Mouse (Mus musculus): ENCODE measurements around the gene Coq4. TPM values are rescaled to one million over a fixed set of nuclear protein-coding genes. Genes with fewer than 3 reads are reported as not detected.

Coq4 gene
- polyA plus RNA-seq, 1 experiment from 2014 or later = 64.5 TPM

- H3K4me2 ChIP-seq (ENCODE audit: low read depth, low read length) = peak overlapping the region; percentile 60
- peak overlapping the region; percentile 98 for H3K27ac ChIP-seq (ENCODE audit: low read length)
- no peak overlapping the region for H3K4me3 ChIP-seq (ENCODE audit: low read length)
- H3K27me3 ChIP-seq (replicated peaks; ENCODE audit: control insufficient read depth, insufficient read depth, low read length) = no peaks in the 10 kb centered on the region
- peak overlapping the region; percentile 73; the same call in 1 of the 2 replicates for H3K9ac ChIP-seq (ENCODE audit: low read depth, low read length)
- peaks cover 13% of the 10 kb centered on the region for H3K4me1 ChIP-seq (ENCODE audit: control insufficient read depth, insufficient read depth, low read length)
- no peaks in the 10 kb centered on the region for H3K9me3 ChIP-seq (ENCODE audit: control insufficient read depth, low read length)
- 15% methylated on average over 2 of the region's 2 CpGs for WGBS
- H3K36me3 ChIP-seq (ENCODE audit: control insufficient read depth, insufficient read depth, low read length) = no peaks in the 10 kb centered on the region
- no peak for ATAC-seq
Observed at GRCm38 (mm10) chr2:29819363-29819762, 32.1 kb downstream of the Coq4 start.

- peak within 1 kb of the TSS; percentile 73 for H3K9ac ChIP-seq (ENCODE audit: low read depth, low read length)
- no peaks in the 10 kb centered on the region for H3K27me3 ChIP-seq (replicated peaks; ENCODE audit: control insufficient read depth, insufficient read depth, low read length)
- peaks cover 13% of the 10 kb centered on the region for H3K4me1 ChIP-seq (ENCODE audit: control insufficient read depth, insufficient read depth, low read length)
- peak within 1 kb of the TSS; percentile 60 for H3K4me2 ChIP-seq (ENCODE audit: low read depth, low read length)
- peak; percentile 87 for ATAC-seq
- WGBS = under 1% methylated on average over 35 of the region's 35 CpGs
- H3K36me3 ChIP-seq (ENCODE audit: control insufficient read depth, insufficient read depth, low read length) = no peaks in the 10 kb centered on the region
- H3K9me3 ChIP-seq (ENCODE audit: control insufficient read depth, low read length) = no peaks in the 10 kb centered on the region
- H3K27ac ChIP-seq (ENCODE audit: low read length) = peak within 1 kb of the TSS; percentile 98
- H3K4me3 ChIP-seq (ENCODE audit: low read length) = peak within 1 kb of the TSS; percentile 57
Observed at GRCm38 (mm10) chr2:29820025-29820817, 32.9 kb downstream of the Coq4 start, which contains the start of gene Urm1. Urm1 (plus strand) TSS chr2:29820075.

GRCm38 (mm10) chr2:29826318-29826925 is 39.1 kb downstream of the Coq4 start:
- no peaks in the 10 kb centered on the region for H3K9me3 ChIP-seq (ENCODE audit: control insufficient read depth, low read length)
- H3K4me2 ChIP-seq (ENCODE audit: low read depth, low read length) = peak overlapping the region; percentile 57
- no peaks in the 10 kb centered on the region for H3K27me3 ChIP-seq (replicated peaks; ENCODE audit: control insufficient read depth, insufficient read depth, low read length)
- H3K4me3 ChIP-seq (ENCODE audit: low read length) = peak overlapping the region; percentile 79
- 8% methylated on average over 11 of the region's 11 CpGs for WGBS
- ATAC-seq = peak; percentile 17; the same call in 1 of the 2 replicates
- peak overlapping the region; percentile 77 for H3K9ac ChIP-seq (ENCODE audit: low read depth, low read length)
- no peaks in the 10 kb centered on the region; the same call in 1 of the 2 replicates for H3K36me3 ChIP-seq (ENCODE audit: control insufficient read depth, insufficient read depth, low read length)
- H3K27ac ChIP-seq (ENCODE audit: low read length) = peak overlapping the region; percentile 97
- H3K4me1 ChIP-seq (ENCODE audit: control insufficient read depth, insufficient read depth, low read length) = peaks cover 3% of the 10 kb centered on the region; the same call in 1 of the 2 replicates

GRCm38 (mm10) chr2:29826926-29827708 is 39.8 kb downstream of the Coq4 start:
- peak; percentile 99 for ATAC-seq
- WGBS = under 1% methylated on average over 48 of the region's 48 CpGs
- no peaks in the 10 kb centered on the region for H3K9me3 ChIP-seq (ENCODE audit: control insufficient read depth, low read length)
- H3K36me3 ChIP-seq (ENCODE audit: control insufficient read depth, insufficient read depth, low read length) = no peaks in the 10 kb centered on the region; the same call in 1 of the 2 replicates
- no peaks in the 10 kb centered on the region for H3K27me3 ChIP-seq (replicated peaks; ENCODE audit: control insufficient read depth, insufficient read depth, low read length)
- peak overlapping the region; percentile 97 for H3K27ac ChIP-seq (ENCODE audit: low read length)
- H3K4me1 ChIP-seq (ENCODE audit: control insufficient read depth, insufficient read depth, low read length) = peaks cover 3% of the 10 kb centered on the region; the same call in 1 of the 2 replicates
- H3K4me2 ChIP-seq (ENCODE audit: low read depth, low read length) = peak overlapping the region; percentile 73
- peak overlapping the region; percentile 84 for H3K9ac ChIP-seq (ENCODE audit: low read depth, low read length)
- H3K4me3 ChIP-seq (ENCODE audit: low read length) = peak overlapping the region; percentile 79

GRCm38 (mm10) chr2:29827709-29828024 is 40.4 kb downstream of the Coq4 start:
- Histone ChIP-seq H3K27ac (ENCODE audit: low read length) (peak overlapping the region; percentile 55; the same call in 1 of the 2 replicates), H3K4me3 (ENCODE audit: low read length) (peak overlapping the region; percentile 79), H3K9me3 (ENCODE audit: control insufficient read depth, low read length) (no peaks in the 10 kb centered on the region), H3K4me2 (ENCODE audit: low read depth, low read length) (peak overlapping the region; percentile 73), H3K36me3 (ENCODE audit: control insufficient read depth, insufficient read depth, low read length) (no peaks in the 10 kb centered on the region; the same call in 1 of the 2 replicates), H3K27me3 (replicated peaks; ENCODE audit: control insufficient read depth, insufficient read depth, low read length) (no peaks in the 10 kb centered on the region), H3K9ac (ENCODE audit: low read depth, low read length) (peak overlapping the region; percentile 84), H3K4me1 (ENCODE audit: control insufficient read depth, insufficient read depth, low read length) (peaks cover 3% of the 10 kb centered on the region; the same call in 1 of the 2 replicates)
- WGBS = 3% methylated on average over 12 of the region's 12 CpGs
- ATAC-seq = no peak

- no peaks in the 10 kb centered on the region for H3K9me3 ChIP-seq (ENCODE audit: control insufficient read depth, low read length)
- no peak overlapping the region for H3K4me3 ChIP-seq (ENCODE audit: low read length)
- no peak for ATAC-seq
- H3K9ac ChIP-seq (ENCODE audit: low read depth, low read length) = no peak overlapping the region
- H3K4me2 ChIP-seq (ENCODE audit: low read depth, low read length) = no peak overlapping the region
- no peaks in the 10 kb centered on the region for H3K27me3 ChIP-seq (replicated peaks; ENCODE audit: control insufficient read depth, insufficient read depth, low read length)
- 83% methylated on average over 4 of the region's 4 CpGs for WGBS
- peaks cover 6% of the 10 kb centered on the region; the same call in 1 of the 2 replicates for H3K36me3 ChIP-seq (ENCODE audit: control insufficient read depth, insufficient read depth, low read length)
- H3K4me1 ChIP-seq (ENCODE audit: control insufficient read depth, insufficient read depth, low read length) = peaks cover 2% of the 10 kb centered on the region; the same call in 1 of the 2 replicates
- H3K27ac ChIP-seq (ENCODE audit: low read length) = no peak overlapping the region
Observed at GRCm38 (mm10) chr2:29831106-29831505, 43.8 kb downstream of the Coq4 start.

- Histone ChIP-seq H3K4me2 (ENCODE audit: low read depth, low read length) (no peak overlapping the region), H3K4me3 (ENCODE audit: low read length) (no peak overlapping the region), H3K9ac (ENCODE audit: low read depth, low read length) (no peak overlapping the region), H3K27ac (ENCODE audit: low read length) (no peak overlapping the region), H3K4me1 (ENCODE audit: control insufficient read depth, insufficient read depth, low read length) (no peaks in the 10 kb centered on the region), H3K9me3 (ENCODE audit: control insufficient read depth, low read length) (no peaks in the 10 kb centered on the region), H3K27me3 (replicated peaks; ENCODE audit: control insufficient read depth, insufficient read depth, low read length) (no peaks in the 10 kb centered on the region), H3K36me3 (ENCODE audit: control insufficient read depth, insufficient read depth, low read length) (peaks cover 8% of the 10 kb centered on the region; the same call in 1 of the 2 replicates)
- 92% methylated on average over 5 of the region's 5 CpGs for WGBS
- ATAC-seq = no peak
Observed at GRCm38 (mm10) chr2:29833796-29834195, 46.5 kb downstream of the Coq4 start.

- Histone ChIP-seq H3K4me3 (ENCODE audit: low read length) (no peak overlapping the region), H3K4me1 (ENCODE audit: control insufficient read depth, insufficient read depth, low read length) (no peaks in the 10 kb centered on the region), H3K4me2 (ENCODE audit: low read depth, low read length) (no peak overlapping the region), H3K9ac (ENCODE audit: low read depth, low read length) (no peak overlapping the region), H3K36me3 (ENCODE audit: control insufficient read depth, insufficient read depth, low read length) (peaks cover 8% of the 10 kb centered on the region; the same call in 1 of the 2 replicates), H3K27me3 (replicated peaks; ENCODE audit: control insufficient read depth, insufficient read depth, low read length) (no peaks in the 10 kb centered on the region), H3K27ac (ENCODE audit: low read length) (no peak overlapping the region), H3K9me3 (ENCODE audit: control insufficient read depth, low read length) (no peaks in the 10 kb centered on the region)
- no peak for ATAC-seq
- 67% methylated on average over 2 of the region's 2 CpGs for WGBS
Observed at GRCm38 (mm10) chr2:29835391-29835899, 48.2 kb downstream of the Coq4 start.
